Mouse (Mus musculus) gastrocnemius, adult 18-20 months (tissue): ENCODE data around the gene Klb. TPM values are rescaled to one million over a fixed set of nuclear protein-coding genes. Genes with fewer than 3 reads are reported as not detected.

Source experiments
- total RNA-seq, 2 experiments: library from RNA; stranded (reverse); gene quantifications; 2 replicates each; pipeline ENCODE4 v1.2.3; 2021

Gene Klb
- total RNA-seq, 2 experiments from 2014 or later = 0.18 to 0.26 TPM

Other genes starting within 250 kb of the Klb start
- 1 to 10 TPM; 3.6 to 5.2 TPM for gene Klhl5, start 240.8 kb upstream of the Klb start, total RNA-seq
- 1 to 10 TPM in 1 of 2 experiments, under 1 TPM in 1; 0.71 to 1.8 TPM for gene Wdr19, start 148.6 kb upstream of the Klb start, total RNA-seq
- gene Rfc1, start 12.6 kb upstream of the Klb start, total RNA-seq = 10 to 100 TPM; 29.6 to 30.1 TPM
- gene Rpl9, start 43.1 kb downstream of the Klb start, total RNA-seq = 100 to 1,000 TPM; 558 to 781 TPM
- gene Lias, start 43.2 kb downstream of the Klb start, total RNA-seq = 10 to 100 TPM; 44.5 to 51.0 TPM
- gene Ugdh, start 87.6 kb downstream of the Klb start, total RNA-seq = 10 to 100 TPM in 1 of 2 experiments, 1 to 10 TPM in 1; 6.9 to 13.1 TPM
- not detected for gene Gm43552, start 144.5 kb downstream of the Klb start, total RNA-seq
- 10 to 100 TPM; 29.6 to 39.0 TPM for gene Smim14, start 188.9 kb downstream of the Klb start, total RNA-seq
- gene Ube2k, start 188.9 kb downstream of the Klb start, total RNA-seq = 10 to 100 TPM; 61.4 to 72.0 TPM